Mouse (Mus musculus): ENCODE measurements around the gene Shc2. TPM values are rescaled to one million over a fixed set of nuclear protein-coding genes. Genes with fewer than 3 reads are reported as not detected.

The Shc2 gene
- total RNA-seq (2021), result 10 to 100 TPM; 44.0 to 44.8 TPM

DNA sequence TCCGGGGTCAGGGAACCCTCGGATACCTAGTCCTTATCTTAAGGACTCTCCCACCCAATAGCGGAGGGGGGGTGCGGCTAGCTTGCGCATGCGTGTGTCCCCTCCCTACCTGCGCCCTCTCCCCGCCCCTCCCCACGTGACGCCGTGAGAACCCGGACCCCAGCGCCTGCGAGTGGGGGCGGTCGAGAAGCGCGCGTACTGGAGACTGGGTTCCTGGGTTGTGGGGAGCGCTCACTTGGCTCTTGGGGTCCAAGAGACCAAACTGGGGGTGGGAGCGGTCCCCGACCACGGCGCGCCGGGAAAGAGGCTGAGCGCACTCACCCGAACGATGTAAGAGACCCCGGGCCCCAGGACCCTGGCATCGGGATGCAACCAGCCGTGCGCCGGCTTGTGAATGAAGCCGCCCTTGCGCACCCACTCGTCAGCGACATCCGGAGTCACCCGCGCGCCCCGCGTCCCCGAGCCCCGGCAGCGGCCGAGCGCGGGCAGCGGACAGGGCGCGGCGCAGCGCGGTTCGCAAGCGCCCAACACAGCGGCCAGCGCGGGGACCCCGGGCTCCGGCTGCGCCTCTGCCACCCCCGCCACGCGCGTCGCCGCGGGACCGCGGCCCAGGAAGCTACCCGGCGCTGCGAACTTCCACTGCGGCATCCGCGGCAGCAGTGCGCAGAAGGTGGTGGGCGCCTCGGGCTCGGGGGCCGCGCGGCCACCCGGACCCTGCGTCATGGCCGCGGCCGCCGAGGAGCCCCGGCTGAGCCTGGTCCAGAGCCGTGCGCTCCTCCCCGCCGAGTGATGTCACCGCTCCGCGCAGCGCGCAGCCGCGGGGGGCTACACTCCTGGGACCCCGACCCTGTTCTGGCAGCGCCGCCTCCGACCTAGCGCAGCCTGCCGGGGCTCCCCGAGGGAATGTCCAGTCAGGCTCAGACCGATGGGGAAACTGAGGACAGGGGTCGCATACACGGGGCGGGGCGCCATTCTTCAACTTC is at the start of gene Shc2:
TSS of gene Shc2 (minus strand) at position 791 of the 983 bp plus-strand sequence.
- peak; percentile 82 to 84 for DNase-seq

DNA sequence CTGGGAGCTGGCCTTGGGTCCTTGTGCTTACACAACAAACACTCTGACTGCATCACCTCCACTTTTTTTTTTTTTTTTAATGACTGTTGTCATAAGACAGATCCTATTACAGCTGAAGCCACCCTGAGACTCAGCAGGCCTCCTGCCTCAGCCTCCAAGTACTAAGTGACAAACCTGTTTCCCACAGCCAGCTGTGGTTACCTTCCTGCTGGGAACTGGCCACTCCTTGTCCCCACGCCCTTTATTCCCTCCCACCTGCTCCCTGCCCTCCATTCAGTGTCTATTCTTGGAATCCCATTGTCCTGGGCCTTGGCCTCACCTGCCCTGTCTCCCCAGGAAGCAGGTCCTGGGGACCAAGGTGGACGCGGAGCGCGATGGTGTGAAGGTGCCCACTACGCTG is 49.8 kb upstream of the Shc2 start:
- no peak for DNase-seq

DNA sequence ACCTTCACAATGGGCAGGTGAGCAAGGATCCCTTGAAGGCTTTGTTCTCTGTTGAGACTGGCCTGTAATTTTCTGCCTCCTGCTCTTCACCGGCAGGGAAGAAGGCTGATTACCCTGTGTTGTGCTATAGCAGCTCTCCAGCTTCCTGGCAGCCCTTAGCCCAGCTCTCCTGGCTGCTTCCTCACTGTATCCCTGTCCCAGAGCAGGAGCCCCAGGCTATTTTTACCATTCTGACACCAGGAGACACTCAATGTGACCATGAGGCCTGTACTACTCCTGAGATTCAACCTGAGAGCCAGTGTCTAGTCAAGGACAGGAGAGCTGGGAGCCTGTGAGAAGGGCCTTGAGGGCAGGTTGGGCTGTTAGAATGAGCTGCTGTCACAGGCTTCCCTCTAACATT is 49.0 kb upstream of the Shc2 start:
- no peak for DNase-seq

GRCm38 (mm10) chr10:79686219-79686618 is 48.5 kb upstream of the Shc2 start:
- DNase-seq, result no peak

GRCm38 (mm10) chr10:79684770-79685600 is 47.3 kb upstream of the Shc2 start:
- DNase-seq, result no peak

DNA sequence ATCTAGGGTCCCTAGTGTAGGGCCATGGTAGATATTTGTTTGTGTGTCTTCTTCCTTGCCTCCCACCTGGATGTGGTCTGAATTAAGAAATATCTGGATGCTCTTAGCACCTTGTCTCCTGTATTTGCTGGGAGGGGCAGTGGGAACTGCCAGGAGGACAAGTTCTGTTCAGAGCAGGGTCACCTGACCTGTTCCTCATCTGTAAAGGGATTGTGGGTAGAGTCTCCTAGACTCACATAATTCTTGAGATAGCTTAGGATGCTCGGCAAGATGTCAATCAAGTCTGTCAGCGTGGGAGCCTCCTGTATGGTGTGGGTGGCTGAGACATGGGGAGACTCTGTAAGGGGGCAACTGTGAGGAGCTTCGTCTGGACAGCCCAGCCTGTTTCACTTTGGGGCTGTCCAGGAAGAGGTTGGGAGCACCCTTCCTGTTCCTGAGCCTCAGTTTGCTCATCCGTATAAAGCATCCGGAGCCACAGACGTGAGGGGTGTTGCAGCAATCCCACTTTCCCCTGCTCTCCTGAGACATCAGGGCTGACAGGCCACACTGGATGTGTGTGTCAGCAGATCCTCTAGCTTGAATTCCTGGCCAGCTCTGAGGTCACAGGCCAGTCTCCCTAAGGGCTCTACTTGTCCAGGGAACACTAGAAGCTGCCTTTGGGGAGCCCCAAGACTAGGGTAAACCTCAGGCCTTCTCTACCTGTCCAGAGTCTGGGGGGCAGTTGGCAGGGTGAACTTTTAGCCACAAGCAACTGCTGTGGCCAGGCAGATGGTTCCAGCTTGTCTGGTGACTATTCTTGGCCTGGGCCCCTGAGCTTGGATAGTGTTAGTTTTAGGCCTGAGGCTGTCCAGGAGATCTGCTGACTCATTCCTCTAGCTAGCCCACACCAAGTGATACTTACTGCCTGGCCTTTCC is 46.3 kb upstream of the Shc2 start:
- DNase-seq, result no peak

DNA sequence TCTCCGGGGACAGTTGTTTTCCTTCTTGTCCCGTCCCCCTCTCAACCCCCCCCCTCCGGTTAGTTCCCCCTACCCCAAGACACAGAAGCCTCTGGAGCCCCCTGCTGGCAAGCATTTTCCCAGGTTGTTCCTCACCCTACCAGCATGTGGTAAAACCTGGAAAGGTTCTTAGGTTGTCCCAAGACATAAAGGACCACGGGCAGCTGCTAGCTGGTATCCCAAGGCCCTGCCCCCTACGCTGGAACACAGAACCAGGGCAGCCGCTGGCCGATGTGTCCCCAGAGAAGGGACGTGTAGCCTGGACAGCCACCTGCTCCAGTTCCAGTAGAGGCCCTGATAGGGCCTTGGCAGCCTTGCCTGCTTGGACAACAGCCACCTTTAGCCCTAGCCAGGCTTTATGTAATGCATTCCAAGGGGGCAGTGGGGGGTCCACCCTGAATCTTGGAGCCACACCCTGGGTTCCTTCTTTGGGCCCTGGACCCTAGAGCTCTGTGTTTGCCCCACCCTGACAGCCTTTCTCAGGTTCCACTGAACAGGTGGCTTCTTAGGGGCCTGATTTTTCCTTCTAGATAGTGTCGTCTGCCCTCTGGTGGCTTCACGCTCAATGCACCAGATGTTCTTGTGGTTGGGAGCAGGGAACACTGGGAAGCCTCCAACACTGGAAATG is 45.3 kb upstream of the Shc2 start:
- DNase-seq, result peak in 1 of 2 experiments; percentile 35

DNA sequence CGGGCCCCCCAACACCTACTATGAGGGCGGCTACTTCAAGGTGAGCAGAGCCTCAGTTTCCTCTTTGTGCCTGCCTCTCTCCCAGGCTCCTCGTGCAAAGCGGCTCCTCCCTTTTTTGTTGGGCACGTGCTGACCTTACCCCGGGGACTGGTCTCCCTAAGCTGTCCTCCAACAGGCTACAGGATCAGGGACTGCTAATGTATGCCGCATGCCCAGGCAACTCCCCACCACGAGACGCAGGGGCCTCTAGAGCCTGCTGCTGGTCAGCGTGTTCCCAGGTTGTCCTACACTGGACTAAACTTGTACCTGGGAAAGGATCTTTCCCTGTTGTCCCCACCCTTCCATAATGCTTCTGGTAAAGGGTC is 44.8 kb upstream of the Shc2 start:
- peak in 1 of 2 experiments; percentile 31 for DNase-seq

DNA sequence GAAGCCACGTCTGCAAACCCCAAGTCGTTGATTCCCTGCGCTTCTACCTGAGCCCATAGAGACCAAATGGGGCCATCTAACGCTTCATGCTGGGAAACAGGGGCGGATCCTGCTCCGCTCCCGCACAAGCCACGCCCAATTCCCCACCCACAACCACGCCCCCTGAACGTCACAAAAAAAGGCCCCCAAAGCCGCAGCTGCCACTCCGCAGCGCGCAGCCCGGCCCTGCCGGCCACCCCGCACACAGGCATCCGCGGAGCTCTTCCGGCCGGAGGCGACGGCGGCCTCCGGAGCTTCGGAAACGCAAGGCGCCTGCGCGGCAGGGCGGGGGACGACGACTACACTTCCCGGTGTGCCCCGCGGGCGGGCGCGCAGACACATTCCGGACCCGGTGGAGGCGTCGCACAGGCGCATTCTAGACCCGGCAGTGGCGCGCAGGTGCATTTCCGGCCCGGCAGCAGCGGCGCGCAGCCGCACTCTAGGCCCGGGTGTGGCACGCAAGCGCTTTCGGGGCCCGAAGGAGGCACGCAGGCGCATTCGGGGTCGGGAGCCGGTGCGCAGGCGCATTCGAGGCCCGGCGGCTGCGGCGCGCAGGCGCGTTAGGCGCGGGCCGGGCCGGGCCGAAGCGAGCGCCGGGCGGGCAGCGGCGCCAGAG is 44.0 kb upstream of the Shc2 start, which contains the start of gene Cdc34:
TSS of gene Cdc34 (plus strand) at position 605 of the 655 bp plus-strand sequence.
- DNase-seq, result peak; percentile 100

DNA sequence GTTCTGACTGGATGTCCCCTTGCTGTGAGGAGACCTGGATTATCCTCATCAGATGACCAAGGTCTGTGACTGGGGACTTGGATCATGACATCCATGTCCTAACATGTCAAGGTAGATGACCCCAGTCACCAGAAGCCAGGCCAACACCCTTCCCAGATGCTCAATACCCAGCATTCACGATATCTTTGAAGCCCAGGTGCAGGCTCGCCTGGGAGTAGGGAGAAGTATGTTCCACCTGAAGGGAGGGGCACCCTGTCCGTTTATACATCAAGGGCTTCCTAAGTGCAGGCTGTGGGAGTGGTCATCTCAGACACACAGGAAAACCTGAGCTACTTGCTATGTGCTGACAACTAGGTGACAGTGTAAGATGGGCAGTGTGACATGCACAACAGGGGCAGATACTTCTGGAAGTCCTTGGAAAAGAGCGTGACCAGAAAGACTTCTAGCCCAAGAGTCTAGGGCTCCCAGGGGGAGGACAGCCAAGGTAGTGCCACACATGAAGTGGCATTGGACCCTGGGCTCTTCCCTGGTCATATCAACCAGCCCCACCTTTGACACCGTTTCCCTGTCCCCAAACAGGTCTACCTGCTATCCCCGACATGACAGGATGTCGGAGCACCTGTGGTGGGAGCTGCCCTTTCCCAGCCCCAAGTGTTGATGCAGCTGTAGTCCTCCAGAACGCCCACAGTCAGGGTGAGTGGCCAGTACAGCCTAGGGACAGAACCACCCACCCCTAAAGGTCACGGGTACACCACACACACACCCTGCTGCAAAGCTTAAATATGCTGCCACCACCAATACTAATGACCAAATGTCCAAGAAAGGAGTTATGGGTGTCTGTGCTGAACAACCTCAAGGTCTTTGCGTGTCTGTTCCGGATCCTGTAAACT is 43.1 kb upstream of the Shc2 start:
- DNase-seq, result no peak

DNA sequence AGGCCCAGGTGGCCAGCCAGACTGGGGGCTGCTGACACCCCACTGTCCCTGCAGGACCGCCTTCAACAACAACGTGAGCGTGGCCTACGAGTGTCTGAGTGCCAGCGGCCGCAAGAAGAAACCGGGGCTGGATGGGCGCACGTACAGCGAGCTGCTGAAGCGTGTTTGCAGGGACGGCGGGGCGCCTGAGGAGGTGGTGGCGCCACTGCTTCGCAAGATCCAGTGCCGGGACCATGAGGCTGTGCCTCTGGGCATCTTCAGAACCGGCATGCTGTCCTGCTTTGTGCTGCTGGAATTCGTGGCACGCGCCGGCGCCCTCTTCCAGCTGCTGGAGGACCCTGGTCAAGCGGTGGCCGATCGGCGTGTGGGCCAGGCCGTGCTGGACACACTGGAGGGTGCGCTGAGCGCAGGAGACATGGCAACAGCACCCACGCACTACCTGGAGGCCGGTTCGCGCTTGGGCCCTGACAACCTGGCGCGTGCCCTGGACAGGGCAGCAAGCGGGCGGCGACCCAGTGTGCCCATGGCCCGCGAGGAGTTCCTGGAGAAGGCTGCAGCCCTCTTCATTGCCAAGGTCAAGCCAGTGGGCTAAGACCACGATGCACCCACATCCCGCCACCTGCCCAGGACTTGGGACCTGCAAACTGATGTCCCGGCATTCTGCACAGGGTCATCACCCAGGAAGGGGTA is 37.8 kb upstream of the Shc2 start:
- no peak for DNase-seq

GRCm38 (mm10) chr10:79673054-79673453 is 35.3 kb upstream of the Shc2 start:
- DNase-seq, result no peak

DNA sequence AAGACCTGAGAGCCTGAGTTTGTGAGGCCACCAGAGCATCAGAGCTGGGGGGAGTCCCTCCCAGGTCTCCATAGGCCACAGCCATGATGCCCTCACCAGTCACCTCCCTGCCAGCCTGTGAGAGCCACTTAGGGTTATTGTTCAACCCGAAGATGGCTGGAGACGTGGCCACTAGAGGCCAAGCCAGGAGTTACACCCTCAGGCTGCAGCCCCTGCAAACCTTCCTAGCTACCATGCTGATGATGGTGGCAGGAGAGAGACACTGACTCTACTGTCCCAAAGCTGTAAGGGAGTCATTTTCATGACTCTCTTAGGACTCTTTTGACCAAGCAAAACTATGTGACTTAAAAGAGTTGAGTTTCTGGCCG is 34.4 kb upstream of the Shc2 start:
- no peak for DNase-seq

DNA sequence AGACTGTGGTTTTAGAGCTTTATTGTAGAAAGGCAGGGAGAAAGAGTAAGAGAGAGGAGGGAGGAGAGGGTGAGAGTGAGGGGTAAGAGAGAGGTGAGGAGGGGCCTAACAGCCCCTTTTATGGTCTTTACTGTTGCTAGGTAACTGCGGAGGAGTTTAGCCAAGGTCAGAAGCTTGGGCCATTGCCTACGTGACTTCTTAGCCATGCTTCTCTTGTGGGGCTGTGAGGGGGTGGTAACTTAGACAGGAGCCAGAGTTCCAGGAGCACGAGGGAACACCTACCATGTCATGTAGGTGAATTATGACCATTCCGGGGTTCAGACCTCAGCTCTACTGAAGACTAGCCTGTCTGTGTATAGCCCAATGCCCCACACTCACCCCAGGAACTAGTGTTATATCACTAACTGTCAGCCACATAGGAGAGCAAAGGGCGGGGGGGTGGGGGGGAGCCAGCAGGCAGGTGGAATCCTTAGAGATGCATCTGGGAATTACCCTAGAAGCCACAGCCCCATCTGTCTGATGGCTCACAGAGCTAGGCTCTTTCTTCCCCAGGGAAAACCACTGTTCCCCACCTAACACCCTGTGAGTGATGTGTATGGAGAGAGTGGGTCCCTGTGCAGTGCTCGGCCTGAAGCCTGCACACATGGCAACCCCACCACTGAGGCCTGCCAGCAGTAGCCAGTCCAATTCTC is 33.8 kb upstream of the Shc2 start:
- DNase-seq, result no peak

DNA sequence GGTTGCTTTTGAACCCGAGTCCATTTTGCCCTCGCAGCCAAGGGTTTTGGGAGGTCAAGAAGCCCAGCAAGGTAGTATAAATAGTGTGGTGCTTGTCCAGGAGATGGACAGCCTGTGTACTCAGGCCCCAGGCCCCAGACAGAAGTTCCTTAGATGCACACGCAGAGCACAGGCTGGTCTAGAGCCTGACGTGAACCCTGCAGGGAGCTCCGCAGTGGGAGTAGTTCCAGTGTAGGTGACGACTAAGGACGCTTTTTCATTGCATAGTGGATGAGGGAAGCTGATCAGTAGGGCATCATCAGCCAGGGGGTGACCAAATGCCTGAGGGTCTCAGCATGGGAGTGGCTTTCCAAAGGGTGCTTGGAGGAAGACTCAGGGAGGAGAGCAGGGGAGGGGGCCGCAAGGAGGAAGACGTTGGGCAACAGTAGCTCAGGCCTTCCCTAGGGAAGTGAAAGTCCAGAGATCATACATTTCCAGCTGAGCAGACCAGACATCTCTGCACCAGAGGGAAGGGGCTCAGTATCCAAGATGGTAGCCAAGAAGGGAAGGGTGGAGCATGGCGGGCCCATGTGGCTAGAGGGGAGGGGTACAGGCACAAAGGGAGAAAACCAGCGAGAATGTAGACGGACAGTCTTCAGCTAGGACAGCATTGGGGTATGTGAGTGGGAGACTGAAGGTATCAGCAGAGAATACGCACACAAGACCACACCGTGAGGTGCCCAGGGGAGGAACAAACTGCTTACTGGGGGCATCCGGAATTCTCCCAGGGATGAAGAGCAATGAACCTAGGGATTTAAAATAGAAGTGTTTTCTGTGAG is 32.6 kb upstream of the Shc2 start:
- no peak for DNase-seq

- peak; percentile 78 to 84 for DNase-seq
These were observed 31.9 kb upstream of the Shc2 start for GRCm38 (mm10) chr10:79669576-79670057.

DNA sequence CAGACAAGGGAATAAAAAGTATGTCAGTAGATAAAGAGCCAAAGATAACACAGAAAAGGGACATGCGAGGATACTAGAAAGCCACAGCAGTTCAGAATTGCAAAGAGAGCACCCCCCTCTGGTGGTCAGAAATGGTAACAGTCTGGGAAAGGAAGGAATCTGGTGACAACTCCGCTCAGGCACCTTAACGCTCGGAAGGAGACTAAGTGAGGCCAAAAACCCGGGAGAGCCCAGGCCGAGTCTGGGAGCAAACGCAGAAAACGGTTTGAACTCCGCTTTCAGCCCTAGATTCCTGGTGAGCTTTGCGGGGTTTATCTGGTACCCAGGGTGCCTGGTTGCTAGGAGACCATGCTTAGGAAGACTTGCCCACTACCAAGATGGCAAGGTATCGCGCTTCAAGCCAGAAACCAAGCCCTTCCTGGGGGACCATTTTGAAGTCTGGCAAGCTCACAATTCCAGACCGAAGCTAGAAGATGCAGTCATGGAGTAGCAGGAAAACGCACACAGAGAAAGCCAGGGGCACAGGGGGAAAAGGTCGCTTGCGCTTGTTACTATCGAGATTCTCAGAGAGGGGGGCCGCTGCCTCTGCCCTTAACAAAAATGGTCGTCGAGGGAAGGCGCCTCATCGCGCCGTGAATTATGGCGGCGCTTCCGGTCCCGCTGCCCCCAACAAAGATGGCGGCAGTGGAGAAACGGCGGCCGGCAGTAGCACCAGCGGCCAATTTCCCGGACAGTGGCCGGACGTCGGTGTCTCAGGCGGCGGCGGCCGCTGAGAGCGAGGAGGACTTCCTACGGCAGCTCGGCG is 31.3 kb upstream of the Shc2 start, which contains the start of gene Tpgs1:
TSS of gene Tpgs1 (plus strand) at position 599 of the 805 bp plus-strand sequence.
- peak; percentile 89 to 92 for DNase-seq

Measured in layer of hippocampus, postnatal 36 days (tissue).